Mouse (Mus musculus): ENCODE measurements around the gene Cnn3.

DNA sequence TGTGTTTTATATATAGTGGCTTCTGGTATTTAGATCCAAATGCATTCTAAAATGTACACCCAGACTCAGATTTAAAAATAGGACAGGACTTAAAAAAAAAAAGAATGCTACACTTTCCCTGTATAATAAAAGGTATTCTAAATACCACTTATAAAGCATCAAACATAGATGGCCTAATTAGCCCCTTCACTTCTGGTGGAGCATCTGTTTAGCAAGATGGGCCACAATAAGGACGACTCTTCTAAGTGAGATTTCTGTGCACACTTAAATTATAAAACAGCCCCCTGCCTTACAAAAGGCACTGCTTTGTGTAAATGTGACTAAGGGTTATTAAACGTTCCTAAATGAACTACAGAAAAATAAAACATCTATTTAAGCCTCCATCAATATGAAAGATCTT, 58.9 kb downstream of the Cnn3 start:
- TF ChIP-seq CTCF (IDR thresholded peaks at IDR 0.05; ENCODE audit: control insufficient read depth, insufficient read depth, low read length) (no peak), POLR2A (IDR thresholded peaks at IDR 0.05; ENCODE audit: borderline replicate concordance, control insufficient read depth, low read depth, low read length) (no peak)
